Mouse (Mus musculus) gastrocnemius, postnatal 14 days (tissue): ENCODE measurements around the gene Syt11. TPM values are rescaled to one million over a fixed set of nuclear protein-coding genes. Genes with fewer than 3 reads are reported as not detected.
"Not testable (repeated sequence)": the region's sequence is repeated elsewhere in the genome, so short reads cannot be mapped to it uniquely, and the experiment has no call there.

Experiments used
- DNase-seq: peaks from one replicate; pipeline ENCODE4 v3.0.0; 2021; ENCODE audit warnings: mixed read lengths
- intact Hi-C: fragments of 180-260 bp; cut with DNase I; formaldehyde crosslinking; loops from one replicate; pipeline ENCODE4 v1.15.1; 2025; ENCODE audit warnings: low total_unique reads
- long read RNA-seq, 2 experiments: library from polyadenylated mRNA; stranded (forward); transcript quantifications; one replicate each; pipeline ENCODE4 v2.0.0; 2021
- total RNA-seq, 2 experiments: library from RNA; stranded (reverse); gene quantifications; 2 replicates each; pipeline ENCODE4 v1.2.3; 2021

The Syt11 gene
- total RNA-seq = 1 to 10 TPM; 3.7 to 4.2 TPM
- long read RNA-seq, experiment 1, full-length matches to known transcripts = 2 of 4 reads
- long read RNA-seq, experiment 1, partial matches to known transcripts = 1 of 4 reads
- long read RNA-seq, experiment 1, other reads (novel, unspliced or antisense) = 1 of 4 reads
- long read RNA-seq, experiment 2, full-length matches to known transcripts = 4 of 6 reads
- long read RNA-seq, experiment 2, partial matches to known transcripts = 1 of 6 reads
- long read RNA-seq, experiment 2, other reads (novel, unspliced or antisense) = 1 of 6 reads

- intact Hi-C loops, DNase-seq: not testable (repeated sequence)
Observed at GRCm38 (mm10) chr3:88774939-88775841, at the start of gene Syt11. TSS of gene Syt11 (minus strand) at chr3:88775164.

DNA sequence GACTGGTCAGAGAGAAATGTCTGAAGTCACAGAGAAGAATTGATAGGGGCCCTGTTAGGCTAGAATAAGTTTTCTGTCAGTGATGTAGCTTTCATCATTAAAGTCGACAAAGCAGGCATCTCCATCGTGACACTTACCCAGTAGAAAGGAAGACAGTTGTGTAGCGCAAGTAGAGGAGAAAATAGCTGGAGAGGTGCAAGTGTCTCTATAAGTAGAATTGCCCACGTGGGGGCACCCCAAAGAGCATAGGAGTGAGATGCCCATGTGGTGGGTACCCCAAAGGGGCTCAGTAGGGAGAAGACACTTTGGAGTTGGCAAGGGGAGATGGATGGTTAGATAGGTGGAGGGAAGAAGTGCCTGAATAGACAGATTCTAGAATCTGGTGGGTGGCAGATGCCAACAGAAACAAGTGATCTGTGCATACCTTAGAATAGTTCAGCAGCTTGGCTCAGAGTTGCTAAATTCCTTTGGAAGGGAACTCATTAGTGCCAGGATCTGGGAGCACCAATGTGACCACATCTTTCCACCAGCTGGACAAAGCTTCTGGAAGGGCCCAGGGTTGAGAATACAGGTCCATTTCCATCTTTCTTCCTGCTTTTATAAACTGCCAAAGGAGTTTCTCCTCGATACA, 29.1 kb upstream of the Syt11 start:
- no peak for DNase-seq
- intact Hi-C loops = no loop called here

DNA sequence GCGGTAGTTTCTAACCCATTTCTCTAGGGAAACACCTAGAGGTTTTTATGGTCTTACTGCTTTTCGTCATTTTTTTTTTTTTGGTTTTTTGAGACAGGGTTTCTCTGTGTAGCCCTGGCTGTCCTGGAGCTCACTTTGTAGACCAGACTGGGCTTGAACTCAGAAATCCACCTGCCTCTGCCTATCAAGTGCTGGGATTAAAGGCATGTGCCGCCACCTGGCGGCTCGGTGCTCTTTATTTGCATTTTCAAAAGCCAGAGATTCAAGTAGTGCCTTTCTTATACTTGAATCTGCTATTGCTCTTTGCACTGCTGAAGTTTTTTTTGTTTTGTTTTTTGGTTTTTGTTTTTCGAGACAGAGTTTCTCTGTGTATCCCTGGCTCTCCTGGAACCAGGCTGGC, 22.5 kb upstream of the Syt11 start:
- intact Hi-C loops, DNase-seq: not testable (repeated sequence)

GRCm38 (mm10) chr3:88788033-88788432, 13.1 kb upstream of the Syt11 start:
- intact Hi-C loops, DNase-seq: not testable (repeated sequence)

GRCm38 (mm10) chr3:88786805-88787204, 11.8 kb upstream of the Syt11 start:
- intact Hi-C loops, DNase-seq: not testable (repeated sequence)

DNA sequence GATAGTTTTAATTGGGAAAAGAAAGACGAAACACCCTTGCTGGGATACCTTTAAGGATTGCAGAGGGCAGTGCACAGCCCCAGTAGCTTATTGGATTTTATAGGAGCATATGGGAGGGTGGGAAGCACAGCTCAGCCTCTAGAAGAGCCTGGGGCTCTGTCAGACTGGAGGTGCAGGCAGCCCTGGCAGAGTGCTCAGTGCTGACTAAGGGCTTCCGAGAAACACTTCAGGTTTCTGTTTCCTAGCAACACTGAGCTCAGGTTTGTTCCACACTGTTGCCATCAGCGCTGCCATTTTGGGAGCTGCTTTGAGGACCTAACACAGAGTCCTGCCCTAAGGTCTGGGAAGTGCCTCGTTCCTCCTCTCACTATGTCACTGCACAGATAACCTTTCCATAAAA, 11.4 kb upstream of the Syt11 start:
- DNase-seq = not testable (repeated sequence)

DNA sequence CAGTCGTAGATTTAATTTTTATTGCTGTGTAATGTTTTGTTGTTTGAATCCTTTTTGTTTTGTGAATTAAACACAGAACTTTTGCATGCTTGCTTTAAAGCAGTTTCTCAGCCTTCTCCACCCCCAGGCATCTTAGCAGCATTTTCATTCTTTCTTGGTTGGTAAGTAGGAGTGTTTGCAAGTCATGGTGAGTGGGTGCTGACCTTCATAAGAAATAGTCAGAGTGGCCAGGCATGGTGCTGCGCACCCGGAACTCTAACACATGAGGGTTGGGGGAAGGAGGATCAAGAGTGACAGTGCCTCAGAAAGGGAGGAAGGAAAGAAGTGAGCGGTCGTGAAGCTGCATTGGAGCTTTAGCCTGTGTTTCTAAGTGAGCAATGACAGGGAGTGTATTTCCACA, 9.9 kb upstream of the Syt11 start:
- intact Hi-C loops = no loop called here
- no peak for DNase-seq

More for the DNA sequence above, 11.4 kb upstream of the Syt11 start:
- intact Hi-C loops = not testable (repeated sequence)

- intact Hi-C loops, DNase-seq: not testable (repeated sequence)
Observed at GRCm38 (mm10) chr3:88773163-88773562, 1.8 kb downstream of the Syt11 start.

GRCm38 (mm10) chr3:88772399-88772798, 2.6 kb downstream of the Syt11 start:
- intact Hi-C loops = not testable (repeated sequence)

GRCm38 (mm10) chr3:88771941-88772280, 3.1 kb downstream of the Syt11 start:
- DNase-seq, intact Hi-C loops: not testable (repeated sequence)

More at GRCm38 (mm10) chr3:88772399-88772798, 2.6 kb downstream of the Syt11 start:
- DNase-seq = peak; percentile 80

GRCm38 (mm10) chr3:88771189-88771940, 3.6 kb downstream of the Syt11 start:
- DNase-seq, intact Hi-C loops: not testable (repeated sequence)

GRCm38 (mm10) chr3:88762401-88762831, 12.5 kb downstream of the Syt11 start:
- no peak for DNase-seq

DNA sequence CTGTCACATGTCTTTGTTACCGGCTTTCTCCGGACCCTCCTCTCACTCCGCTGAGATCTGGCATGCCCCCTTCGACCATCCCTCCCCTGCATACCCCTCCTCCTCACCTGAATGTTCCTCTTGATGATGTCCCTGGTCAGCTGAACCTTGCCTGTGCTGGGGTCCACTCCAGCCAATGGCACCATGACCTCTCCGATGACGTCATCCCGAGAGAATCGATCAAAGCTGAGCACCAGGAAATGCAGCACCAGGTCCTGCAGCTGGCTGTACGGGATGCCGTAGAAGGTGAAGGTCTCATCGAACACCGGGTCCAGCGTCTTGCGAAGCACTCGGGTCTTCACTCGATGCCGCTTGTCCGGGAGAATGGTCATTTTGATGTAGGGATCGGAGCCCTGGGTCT, 13.3 kb downstream of the Syt11 start:
- DNase-seq = no peak
- intact Hi-C loops = no loop called here

More at GRCm38 (mm10) chr3:88762401-88762831, 12.5 kb downstream of the Syt11 start:
- intact Hi-C loops = no loop called here

GRCm38 (mm10) chr3:88758045-88758500, 16.9 kb downstream of the Syt11 start:
- intact Hi-C loops = no loop called here
- peak; percentile 87 for DNase-seq

DNA sequence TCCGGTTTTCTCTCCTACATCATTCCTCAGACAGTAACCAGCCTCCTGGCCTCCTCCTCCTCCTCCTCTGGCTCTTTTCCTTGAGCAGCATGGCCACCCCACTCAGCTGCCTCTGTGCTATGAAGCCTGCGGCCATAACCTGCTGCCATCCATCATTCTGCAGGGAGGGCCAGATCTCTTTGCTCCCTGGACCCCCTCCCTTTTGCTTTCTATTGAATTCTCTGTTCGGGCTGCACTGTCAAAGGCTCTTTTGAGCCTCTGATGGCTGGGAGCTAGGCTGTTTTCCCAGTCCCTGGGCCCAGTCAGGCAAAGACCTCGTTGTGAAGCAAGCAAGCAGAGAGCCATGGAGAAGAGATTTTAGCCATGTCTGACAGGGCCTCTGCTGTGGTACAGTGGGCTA, 18.7 kb downstream of the Syt11 start:
- intact Hi-C loops = no loop called here
- no peak for DNase-seq

- intact Hi-C loops = no loop called here
- no peak for DNase-seq
Observed at GRCm38 (mm10) chr3:88755541-88755940, 19.4 kb downstream of the Syt11 start.

- intact Hi-C loops = no loop called here
- DNase-seq = no peak
Observed at GRCm38 (mm10) chr3:88754283-88754682, 20.7 kb downstream of the Syt11 start.

- intact Hi-C loops = no loop called here
- DNase-seq = no peak
Observed at GRCm38 (mm10) chr3:88746871-88747231, 28.1 kb downstream of the Syt11 start.

- no peak for DNase-seq
- intact Hi-C loops = no loop called here
Observed at GRCm38 (mm10) chr3:88746139-88746870, 28.7 kb downstream of the Syt11 start.
